8 mouse cellular contexts compared by ENCODE assay signal in genomic region chr15:84631560-84631959, GRCm38 (mm10). TPM values are rescaled to one million over a fixed set of nuclear protein-coding genes. Genes with fewer than 3 reads are reported as not detected.
DNase-seq lines count a peak whose midpoint lies in the region; ATAC-seq and TF ChIP-seq lines count a peak whose summit lies in the region.

No protein-coding gene starts in this region.

- H3K27me3 ChIP-seq in kidney, embryonic 16.5 days (ENCODE audit: insufficient read depth, low read length), result no peaks in the 10 kb centered on the region
- no peaks in the 10 kb centered on the region for H3K27me3 ChIP-seq in liver, embryonic 14.5 days (ENCODE audit: control insufficient read depth, insufficient read depth, low read length)
- no peaks in the 10 kb centered on the region; the same call in 1 of the 2 replicates for H3K27me3 ChIP-seq in neural tube, embryonic 14.5 days (ENCODE audit: control insufficient read depth, insufficient read depth, low read length)
- H3K27me3 ChIP-seq in stomach, postnatal 0 days (ENCODE audit: control insufficient read depth, insufficient read depth, low read length), result no peaks in the 10 kb centered on the region

- TF ChIP-seq CTCF in liver, embryonic 14.5 days (IDR thresholded peaks at IDR 0.05; ENCODE audit: low read depth), result peak; percentile 98
- peak; percentile 99 for TF ChIP-seq CTCF in stomach, postnatal 0 days (IDR thresholded peaks at IDR 0.05; ENCODE audit: low read depth)

- peak; percentile 66 for DNase-seq in 416B (ENCODE audit: low read depth)
- peak; percentile 70 for DNase-seq in adrenal gland, adult 2 months
- DNase-seq in embryo, embryonic 11.5 days (ENCODE audit: low read depth, low spot score), result peak; percentile 74
- peak; percentile 35 to 68 for DNase-seq in heart, adult 9 months (ENCODE audit: low spot score in 2 of 2)
- DNase-seq in liver, embryonic 14.5 days (ENCODE audit: low read depth in 3 of 3, low spot score in 3 of 3), result peak in 1 of 3 experiments; percentile 31
- peak; percentile 85 for DNase-seq in stomach, postnatal 0 days (ENCODE audit: low spot score)

- no peak overlapping the region for H3K4me2 ChIP-seq in kidney, embryonic 16.5 days (replicated peaks; ENCODE audit: low read depth, low read length)
- no peak overlapping the region for H3K4me2 ChIP-seq in liver, embryonic 14.5 days (ENCODE audit: low read depth)
- no peak overlapping the region for H3K4me2 ChIP-seq in neural tube, embryonic 14.5 days (ENCODE audit: low read depth, low read length)
- H3K4me2 ChIP-seq in stomach, postnatal 0 days (replicated peaks; ENCODE audit: low read depth), result no peak overlapping the region

- peak; percentile 68 for ATAC-seq in kidney, embryonic 16.5 days (ENCODE audit: low FRiP score, low TSS enrichment)
- ATAC-seq in liver, embryonic 14.5 days (ENCODE audit: insufficient read depth), result no peak
- peak; percentile 35 for ATAC-seq in neural tube, embryonic 14.5 days (ENCODE audit: low read depth)
- ATAC-seq in stomach, postnatal 0 days (ENCODE audit: low FRiP score, low TSS enrichment), result peak; percentile 56; the same call in 1 of the 2 replicates

- no peak for TF ChIP-seq EP300 in liver, embryonic 14.5 days (IDR thresholded peaks at IDR 0.05; ENCODE audit: low read depth)
- TF ChIP-seq EP300 in stomach, postnatal 0 days (optimal IDR thresholded peaks at IDR 0.05), result no peak

- no peaks in the 10 kb centered on the region for H3K4me1 ChIP-seq in kidney, embryonic 16.5 days (ENCODE audit: insufficient read depth, low read length)
- no peaks in the 10 kb centered on the region for H3K4me1 ChIP-seq in liver, embryonic 14.5 days (replicated peaks; ENCODE audit: control insufficient read depth in 2 of 2, insufficient read depth in 2 of 2, low read length in 1 of 2)
- peaks cover 5% of the 10 kb centered on the region; the same call in 1 of the 2 replicates for H3K4me1 ChIP-seq in neural tube, embryonic 14.5 days (ENCODE audit: control insufficient read depth, insufficient read depth, low read length)
- H3K4me1 ChIP-seq in stomach, postnatal 0 days (replicated peaks; ENCODE audit: control insufficient read depth, insufficient read depth), result no peaks in the 10 kb centered on the region

- H3K4me3 ChIP-seq in kidney, embryonic 16.5 days (ENCODE audit: low read length), result no peak overlapping the region
- H3K4me3 ChIP-seq in liver, embryonic 14.5 days (ENCODE audit: insufficient read depth in 1 of 2, low read depth in 2 of 2, low read length in 2 of 2), result no peak overlapping the region
- H3K4me3 ChIP-seq in neural tube, embryonic 14.5 days (ENCODE audit: low read depth, low read length), result no peak overlapping the region
- no peak overlapping the region for H3K4me3 ChIP-seq in stomach, postnatal 0 days (ENCODE audit: low read depth, low read length)

- no peak overlapping the region for H3K27ac ChIP-seq in kidney, embryonic 16.5 days (ENCODE audit: low read length)
- H3K27ac ChIP-seq in liver, embryonic 14.5 days, result no peak overlapping the region
- no peak overlapping the region for H3K27ac ChIP-seq in neural tube, embryonic 14.5 days (ENCODE audit: low read depth, low read length)
- no peak overlapping the region for H3K27ac ChIP-seq in stomach, postnatal 0 days (replicated peaks)

- no peaks in the 10 kb centered on the region for H3K36me3 ChIP-seq in kidney, embryonic 16.5 days (ENCODE audit: insufficient read depth, low read length)
- H3K36me3 ChIP-seq in liver, embryonic 14.5 days (replicated peaks; ENCODE audit: control insufficient read depth, insufficient read depth, low read depth), result no peaks in the 10 kb centered on the region
- no peaks in the 10 kb centered on the region for H3K36me3 ChIP-seq in neural tube, embryonic 14.5 days (ENCODE audit: control insufficient read depth, insufficient read depth, low read length)
- no peaks in the 10 kb centered on the region for H3K36me3 ChIP-seq in stomach, postnatal 0 days (ENCODE audit: control insufficient read depth, insufficient read depth, low read length)

- no peaks in the 10 kb centered on the region for H3K9me3 ChIP-seq in kidney, embryonic 16.5 days (ENCODE audit: low read length)
- H3K9me3 ChIP-seq in liver, embryonic 14.5 days (ENCODE audit: control insufficient read depth, low read length), result no peaks in the 10 kb centered on the region
- no peaks in the 10 kb centered on the region for H3K9me3 ChIP-seq in neural tube, embryonic 14.5 days (ENCODE audit: control insufficient read depth, low read length)
- no peaks in the 10 kb centered on the region for H3K9me3 ChIP-seq in stomach, postnatal 0 days (ENCODE audit: control insufficient read depth, low read length)

- WGBS in kidney, embryonic 16.5 days, result 0% methylated on average over 7 of the region's 7 CpGs
- 3% methylated on average over 7 of the region's 7 CpGs for WGBS in liver, embryonic 14.5 days (ENCODE audit: insufficient replicate concordance)
- WGBS in neural tube, embryonic 14.5 days, result under 1% methylated on average over 7 of the region's 7 CpGs
- 2% methylated on average over 7 of the region's 7 CpGs for WGBS in stomach, postnatal 0 days

- no peak overlapping the region for H3K9ac ChIP-seq in kidney, embryonic 16.5 days (replicated peaks; ENCODE audit: low read length)
- no peak overlapping the region for H3K9ac ChIP-seq in liver, embryonic 14.5 days (replicated peaks)
- H3K9ac ChIP-seq in neural tube, embryonic 14.5 days (replicated peaks; ENCODE audit: low read depth, low read length), result no peak overlapping the region
- H3K9ac ChIP-seq in stomach, postnatal 0 days (ENCODE audit: low read length), result no peak overlapping the region

RNA-seq across cellular contexts. Expression of gene Prr5, which starts 37.9 kb away (rescaled TPM):
- total RNA-seq in adrenal gland, adult 2 months (2021), result 1 to 10 TPM; 7.0 to 9.4 TPM
- 15.7 and 26.7 TPM in 2 replicates for polyA plus RNA-seq in adrenal gland, adult 2 months (2012; rRNA removed)
- 43.4 and 44.1 TPM in 2 replicates for polyA plus RNA-seq in kidney, embryonic 16.5 days (2015; fragmentation: Nextera tagmentation; extraction: Ambion mirVana)
- polyA plus RNA-seq in liver, embryonic 14.5 days (2012; rRNA removed), result 5.2 and 6.6 TPM in 2 replicates
- polyA plus RNA-seq in liver, embryonic 14.5 days (2014; fragmentation: Nextera tagmentation; extraction: Ambion mirVana), result 3.0 and 3.7 TPM in 2 replicates
- polyA plus RNA-seq in neural tube, embryonic 14.5 days (2014; fragmentation: Nextera tagmentation; extraction: Ambion mirVana), result 23.6 and 27.9 TPM in 2 replicates
- polyA plus RNA-seq in stomach, postnatal 0 days (2015; fragmentation: Nextera tagmentation; extraction: Ambion mirVana), result 18.2 and 20.3 TPM in 2 replicates
